In genomic region chr5:105415951-105416675, GRCm38 (mm10) we compare ENCODE assay signal across 8 mouse cellular contexts. TPM values are rescaled to one million over a fixed set of nuclear protein-coding genes. Genes with fewer than 3 reads are reported as not detected.
DNase-seq lines count a peak whose midpoint lies in the region; ATAC-seq and TF ChIP-seq lines count a peak whose summit lies in the region.

No protein-coding gene starts in this region.

- ATAC-seq in kidney, embryonic 16.5 days (ENCODE audit: low FRiP score, low TSS enrichment), result peak; percentile 64
- no peak for ATAC-seq in megakaryocyte-erythroid progenitor cell, adult 5-6 weeks (replicated peaks; ENCODE audit: low FRiP score, low TSS enrichment, poor library complexity, severe bottlenecking)

- H3K4me3 ChIP-seq in MEL (ENCODE audit: control insufficient read depth in 1 of 2, insufficient read depth in 1 of 2, low read depth in 2 of 2, low read length in 2 of 2), result peak overlapping the region; percentile 75 to 91
- H3K4me3 ChIP-seq in embryonic fibroblast, embryonic 13.5 days (ENCODE audit: insufficient read depth, low read length), result peak overlapping the region; percentile 64
- peak overlapping the region; percentile 77 for H3K4me3 ChIP-seq in kidney, embryonic 16.5 days (ENCODE audit: low read length)
- peak overlapping the region; percentile 25 for H3K4me3 ChIP-seq in myocyte

- no peak for TF ChIP-seq CTCF in MEL (IDR thresholded peaks at IDR 0.05 in 2 of 3, conservative IDR thresholded peaks at IDR 0.05 in 1 of 3; ENCODE audit: control insufficient read depth in 1 of 3, insufficient read depth in 1 of 3, low read depth in 2 of 3, low read length in 3 of 3, poor library complexity in 1 of 3, severe bottlenecking in 1 of 3)
- no peak for TF ChIP-seq CTCF in embryonic fibroblast, embryonic 13.5 days (IDR thresholded peaks at IDR 0.05; ENCODE audit: borderline replicate concordance, insufficient read depth, low read length)

- peak; percentile 33 to 39 for DNase-seq in lung, adult 18-20 months
- no peak for DNase-seq in lung, postnatal 4 days
- no peak for DNase-seq in MEL (ENCODE audit: low read depth, low spot score)
- no peak for DNase-seq in frontal cortex, postnatal 36 days (ENCODE audit: low spot score in 2 of 2)

- peak overlapping the region; percentile 96 for H3K4me2 ChIP-seq in kidney, embryonic 16.5 days (replicated peaks; ENCODE audit: low read depth, low read length)
- peak overlapping the region; percentile 78 for H3K4me2 ChIP-seq in myocyte (ENCODE audit: low read depth)

- H3K9ac ChIP-seq in MEL (ENCODE audit: control insufficient read depth, low read depth, low read length, poor library complexity, severe bottlenecking), result peak overlapping the region; percentile 100
- peak overlapping the region; percentile 91 for H3K9ac ChIP-seq in kidney, embryonic 16.5 days (replicated peaks; ENCODE audit: low read length)

- H3K4me1 ChIP-seq in MEL (ENCODE audit: control insufficient read depth in 1 of 2, insufficient read depth in 2 of 2, low read length in 2 of 2), result peaks cover 2 to 20% of the 10 kb centered on the region in 2 experiments
- H3K4me1 ChIP-seq in embryonic fibroblast, embryonic 13.5 days (ENCODE audit: control insufficient read depth, insufficient read depth, low read length), result no peaks in the 10 kb centered on the region
- peaks cover 13% of the 10 kb centered on the region for H3K4me1 ChIP-seq in kidney, embryonic 16.5 days (ENCODE audit: insufficient read depth, low read length)

- no peak for TF ChIP-seq EP300 in MEL (IDR thresholded peaks at IDR 0.05; ENCODE audit: low read depth in 1 of 2, low read length in 2 of 2)

- WGBS in kidney, embryonic 16.5 days, result 4% methylated on average over 23 of the region's 36 CpGs

- no peaks in the 10 kb centered on the region for H3K9me3 ChIP-seq in MEL (replicated peaks; ENCODE audit: insufficient read depth, low read length)
- no peaks in the 10 kb centered on the region for H3K9me3 ChIP-seq in kidney, embryonic 16.5 days (ENCODE audit: low read length)

- no peaks in the 10 kb centered on the region for H3K27me3 ChIP-seq in MEL (ENCODE audit: control insufficient read depth in 1 of 2, insufficient read depth in 2 of 2, low read length in 2 of 2)
- no peaks in the 10 kb centered on the region for H3K27me3 ChIP-seq in kidney, embryonic 16.5 days (ENCODE audit: insufficient read depth, low read length)
- H3K27me3 ChIP-seq in myocyte (ENCODE audit: control insufficient read depth, insufficient read depth, insufficient read length), result no peaks in the 10 kb centered on the region

- peaks cover 9% of the 10 kb centered on the region for H3K79me2 ChIP-seq in MEL (ENCODE audit: control insufficient read depth, insufficient read depth, low read length, poor library complexity)
- no peaks in the 10 kb centered on the region for H3K79me2 ChIP-seq in myocyte (ENCODE audit: control insufficient read depth, insufficient read depth)

- no peak for TF ChIP-seq POLR2A in MEL (IDR thresholded peaks at IDR 0.05; ENCODE audit: control insufficient read depth in 1 of 2, insufficient read depth in 1 of 2, low read depth in 1 of 2, low read length in 2 of 2, poor library complexity in 1 of 2)
- no peak for TF ChIP-seq POLR2A in embryonic fibroblast, embryonic 13.5 days (IDR thresholded peaks at IDR 0.05; ENCODE audit: low read depth, low read length)
- no peak for TF ChIP-seq POLR2A in myocyte (IDR thresholded peaks at IDR 0.05; ENCODE audit: insufficient read length, low read depth)

- TF ChIP-seq RAD21 in MEL (IDR thresholded peaks at IDR 0.05; ENCODE audit: low read depth, low read length), result no peak

- no peak overlapping the region for H3K27ac ChIP-seq in MEL (ENCODE audit: control insufficient read depth, low read depth, low read length)
- H3K27ac ChIP-seq in embryonic fibroblast, embryonic 13.5 days (ENCODE audit: insufficient read depth, low read length), result no peak overlapping the region
- H3K27ac ChIP-seq in kidney, embryonic 16.5 days (ENCODE audit: low read length), result peak overlapping the region; percentile 48; the same call in 1 of the 2 replicates

- H3K36me3 ChIP-seq in MEL (ENCODE audit: control insufficient read depth in 1 of 2, insufficient read depth in 2 of 2, low read length in 2 of 2) (peaks cover 0 to 11% of the 10 kb centered on the region in 2 experiments; a peak in 2 of 4 replicates), myocyte (ENCODE audit: control insufficient read depth, insufficient read depth) (no peaks in the 10 kb centered on the region)
- 0 out of 2 replicates have a peak, but pooled peaks cover 3% of the 10 kb centered on the region for H3K36me3 ChIP-seq in kidney, embryonic 16.5 days (ENCODE audit: insufficient read depth, low read length)

- peak overlapping the region; percentile 76 for H3ac ChIP-seq in myocyte (ENCODE audit: control insufficient read depth, insufficient read length)

TF ChIP-seq in MEL, 35 proteins besides CTCF, POLR2A, EP300 and RAD21:
- no peak for TF ChIP-seq MAX (IDR thresholded peaks at IDR 0.05; ENCODE audit: low read length)

TF ChIP-seq in myocyte, 11 proteins besides CTCF, POLR2A, EP300 and RAD21:
- TF ChIP-seq TCF12 (IDR thresholded peaks at IDR 0.05; ENCODE audit: insufficient read depth, poor library complexity, severe bottlenecking), result no peak
- peak in 1 of 3 experiments; percentile 11 for TF ChIP-seq MYOD1 (IDR thresholded peaks at IDR 0.05; ENCODE audit: control insufficient read depth in 1 of 3, insufficient read length in 2 of 3, low read depth in 2 of 3)

RNA-seq across cellular contexts. Expression of gene Lrrc8b, which starts 0.5 kb away (rescaled TPM):
- total RNA-seq in MEL (2012; rRNA removed), result 6.9 and 7.4 TPM in 2 replicates
- 10 to 100 TPM in 1 of 2 experiments, not detected in 1; 14.0 TPM for polyA plus RNA-seq in MEL (2012; ENCODE audit: insufficient read depth in 1 of 2, insufficient read length in 2 of 2, low read depth in 1 of 2, low replicate concordance in 2 of 2, missing spikeins in 1 of 2)
- polyA plus RNA-seq in embryonic fibroblast, embryonic 13.5 days (2011; ENCODE audit: insufficient read length, low read depth, missing spikeins), result 11.4 and 12.4 TPM in 2 replicates
- 5.3 and 5.5 TPM in 2 replicates for polyA plus RNA-seq in kidney, embryonic 16.5 days (2015; fragmentation: Nextera tagmentation; extraction: Ambion mirVana)
- polyA plus RNA-seq in myocyte (2012; fragmentation: generic; extraction: Trizol), result 4.4 TPM
- 13.2 and 16.6 TPM in 2 replicates for total RNA-seq in megakaryocyte-erythroid progenitor cell, adult 5-6 weeks (2014; fragmentation: Nextera tagmentation)
- total RNA-seq in megakaryocyte-erythroid progenitor cell, adult 5-6 weeks (2017), result 5.4 and 7.3 TPM in 2 replicates

Comparison
In these comparisons a context has a peak if more than half of its experiments do, and no peak if none do; other contexts are left out.
1. DNase-seq: peak in lung, adult 18-20 months (2 of 2); none in lung, postnatal 4 days (0 of 2), MEL (single experiment) and frontal cortex, postnatal 36 days (0 of 2).
2. H3K4me3 ChIP-seq: peak in every context shown above with its lines; median percentile 83 in MEL; 77 in kidney, embryonic 16.5 days; 64 in embryonic fibroblast, embryonic 13.5 days; 25 in myocyte.